Mouse (Mus musculus) heart, adult 2 months (tissue): Measurements from ENCODE around the gene Gata2. TPM values are rescaled to one million over a fixed set of nuclear protein-coding genes. Genes with fewer than 3 reads are reported as not detected.

Experiments
- DNase-seq, 2 experiments: peaks; one replicate each; pipeline ENCODE4 v3.0.0; 2021
- H3K27ac ChIP-seq: fragments of 200-600 bp; 2 replicates; pipeline ENCODE4 v1.8.1; 2022
- H3K27me3 ChIP-seq: fragments of 200-500 bp; 2 replicates; pipeline ENCODE4 v1.6.1; 2012; ENCODE audit warnings: mild to moderate bottlenecking, low read length, inconsistent platforms, mixed read lengths; ENCODE audit not compliant: control insufficient read depth, insufficient read depth
- H3K36me3 ChIP-seq: fragments of 200-500 bp; 2 replicates; pipeline ENCODE4 v1.6.1; 2012; ENCODE audit warnings: low read length, inconsistent platforms; ENCODE audit not compliant: control insufficient read depth, insufficient read depth
- H3K4me1 ChIP-seq: fragments of 200-500 bp; 2 replicates; pipeline ENCODE4 v1.6.1; 2011; ENCODE audit warnings: low read length; ENCODE audit not compliant: control insufficient read depth, insufficient read depth
- H3K4me3 ChIP-seq: fragments of 200-600 bp; 2 replicates; pipeline ENCODE4 v1.8.1; 2022
- H3K79me2 ChIP-seq: fragments of 200-500 bp; replicated peaks from 2 replicates; pipeline ENCODE4 v1.6.1; 2012; ENCODE audit warnings: mild to moderate bottlenecking, inconsistent platforms, low read length, moderate library complexity, mixed read lengths; ENCODE audit not compliant: control insufficient read depth, insufficient read depth
- H3K9ac ChIP-seq: fragments of 200-500 bp; 2 replicates; pipeline ENCODE4 v1.6.1; 2012; ENCODE audit warnings: low read depth, mild to moderate bottlenecking, control low read depth, inconsistent platforms, low read length, mixed read lengths
- CTCF ChIP-seq: fragments of 200-600 bp; IDR thresholded peaks from 2 replicates; pipeline ENCODE4 v1.8.1; 2022; ENCODE audit warnings: antibody characterized with exemption, mild to moderate bottlenecking, moderate library complexity
- EP300 ChIP-seq: fragments of 200-500 bp; IDR thresholded peaks from 2 replicates; pipeline ENCODE4 v1.6.1; 2011; ENCODE audit warnings: low read depth, low read length, control low read depth; ENCODE audit not compliant: insufficient read depth
- POLR2A ChIP-seq: fragments of 200-500 bp; IDR thresholded peaks from 2 replicates; pipeline ENCODE4 v1.6.1; 2011; ENCODE audit warnings: mild to moderate bottlenecking, low read depth, low read length, control low read depth; ENCODE audit not compliant: insufficient read depth
- WGBS: fragments of 180-500 bp; shearing (Covaris S2); methylation state at CpG from one replicate; pipeline ENCODE4 v1.1.7; 2018; 5-methylcytosine and 5-hydroxymethylcytosine counted together
- intact Hi-C: fragments of 180-260 bp; cut with DNase I; formaldehyde crosslinking; loops from one replicate; pipeline ENCODE4 v1.15.1; 2025
- polyA plus RNA-seq: library from polyadenylated mRNA; depleted of rRNA; stranded (reverse); fragments of >200 nt; gene quantifications from 2 replicates; pipeline ENCODE4 v1.2.3, GENCODE M21; 2012; rRNA removed
- total RNA-seq, 2 experiments: library from RNA; stranded (reverse); gene quantifications; 2 replicates each; pipeline ENCODE4 v1.2.3; 2021

The Gata2 gene
- total and polyA plus RNA-seq, 3 experiments = 17.8 to 19.6 (median 18.7) TPM

- DNase-seq = peak; percentile 59 to 78
- H3K36me3 ChIP-seq = no peaks in the 10 kb centered on the region
- H3K27ac ChIP-seq = no peak overlapping the region
- H3K4me1 ChIP-seq = peaks cover 1% of the 10 kb centered on the region; the same call in 1 of the 2 replicates
- WGBS = 8% methylated on average over 15 of the region's 15 CpGs
- H3K27me3 ChIP-seq = no peaks in the 10 kb centered on the region
- no peak overlapping the region for H3K9ac ChIP-seq
- no peak overlapping the region for H3K4me3 ChIP-seq
- intact Hi-C loops = loop anchor here (1.0 to 5.0 kb wide), 4 partner anchors 53 to 190 kb away; no protein-coding TSS in a partner anchor
- no peaks in the 10 kb centered on the region for H3K79me2 ChIP-seq
- TF ChIP-seq POLR2A (no peak), CTCF (peak; percentile 98), EP300 (0 out of 2 replicates have a peak, but pooled peaks have one; percentile 48)
Measured at GRCm38 (mm10) chr6:88242604-88243003, 48.9 kb downstream of the Gata2 start.

GRCm38 (mm10) chr6:88249231-88249630 is 55.5 kb downstream of the Gata2 start:
- Histone ChIP-seq H3K36me3 (no peaks in the 10 kb centered on the region), H3K79me2 (no peaks in the 10 kb centered on the region), H3K27ac (no peak overlapping the region), H3K9ac (no peak overlapping the region), H3K4me3 (no peak overlapping the region), H3K4me1 (no peaks in the 10 kb centered on the region), H3K27me3 (no peaks in the 10 kb centered on the region)
- no peak for TF ChIP-seq CTCF
- no peak for TF ChIP-seq POLR2A
- TF ChIP-seq EP300 = no peak
- WGBS = 73% methylated on average over 1 of the region's 1 CpGs
- DNase-seq = no peak
- intact Hi-C loops = no loop called here

- intact Hi-C loops = no loop called here
- WGBS = 100% methylated on average over 1 of the region's 1 CpGs
- no peak overlapping the region for H3K9ac ChIP-seq
- no peaks in the 10 kb centered on the region for H3K27me3 ChIP-seq
- H3K27ac ChIP-seq = no peak overlapping the region
- H3K79me2 ChIP-seq = no peaks in the 10 kb centered on the region
- TF ChIP-seq POLR2A (no peak), CTCF (no peak)
- no peak for DNase-seq
- no peaks in the 10 kb centered on the region for H3K4me1 ChIP-seq
- no peaks in the 10 kb centered on the region for H3K36me3 ChIP-seq
- no peak overlapping the region for H3K4me3 ChIP-seq
Measured at GRCm38 (mm10) chr6:88251396-88251795, 57.7 kb downstream of the Gata2 start.

GRCm38 (mm10) chr6:88251798-88252478 is 58.2 kb downstream of the Gata2 start:
- H3K36me3 ChIP-seq = no peaks in the 10 kb centered on the region
- no peak for DNase-seq
- 67% methylated on average over 7 of the region's 7 CpGs for WGBS
- no peaks in the 10 kb centered on the region for H3K27me3 ChIP-seq
- no peaks in the 10 kb centered on the region for H3K4me1 ChIP-seq
- no peaks in the 10 kb centered on the region for H3K79me2 ChIP-seq
- intact Hi-C loops = no loop called here
- H3K4me3 ChIP-seq = no peak overlapping the region
- TF ChIP-seq EP300 (no peak), POLR2A (no peak), CTCF (no peak)
- no peak overlapping the region for H3K9ac ChIP-seq
- no peak overlapping the region for H3K27ac ChIP-seq

- Histone ChIP-seq H3K27ac (no peak overlapping the region), H3K36me3 (no peaks in the 10 kb centered on the region), H3K79me2 (no peaks in the 10 kb centered on the region), H3K4me3 (no peak overlapping the region), H3K9ac (no peak overlapping the region), H3K27me3 (no peaks in the 10 kb centered on the region), H3K4me1 (no peaks in the 10 kb centered on the region)
- 57% methylated on average over 6 of the region's 6 CpGs for WGBS
- TF ChIP-seq EP300 = no peak
- no peak for TF ChIP-seq CTCF
- no peak for TF ChIP-seq POLR2A
- no peak for DNase-seq
- intact Hi-C loops = no loop called here
Measured at GRCm38 (mm10) chr6:88254082-88254481, 60.4 kb downstream of the Gata2 start.

- no peak for TF ChIP-seq POLR2A
- TF ChIP-seq EP300 = no peak
- TF ChIP-seq CTCF = no peak
- Histone ChIP-seq H3K27me3 (no peaks in the 10 kb centered on the region), H3K9ac (no peak overlapping the region), H3K36me3 (no peaks in the 10 kb centered on the region), H3K4me1 (no peaks in the 10 kb centered on the region), H3K4me3 (no peak overlapping the region), H3K27ac (no peak overlapping the region), H3K79me2 (no peaks in the 10 kb centered on the region)
- intact Hi-C loops = no loop called here
- 56% methylated on average over 4 of the region's 4 CpGs for WGBS
- DNase-seq = no peak
Measured at GRCm38 (mm10) chr6:88255435-88255834, 61.7 kb downstream of the Gata2 start.

Other genes starting within 250 kb of the Gata2 start
- 1 to 10 TPM; 1.5 to 1.7 TPM for gene H1fx, start 212.3 kb upstream of the Gata2 start, total RNA-seq
- gene H1fx, start 212.3 kb upstream of the Gata2 start, polyA plus RNA-seq = 0.82 and 1.4 TPM in 2 replicates
- gene Rab7, start 148.6 kb upstream of the Gata2 start, total RNA-seq = 100 to 1,000 TPM; 271 to 299 TPM
- gene Rab7, start 148.6 kb upstream of the Gata2 start, polyA plus RNA-seq = 212 and 344 TPM in 2 replicates
- 100 to 1,000 TPM; 107 to 114 TPM for gene Rpn1, start 109.4 kb upstream of the Gata2 start, total RNA-seq
- gene Rpn1, start 109.4 kb upstream of the Gata2 start, polyA plus RNA-seq = 67.7 and 131 TPM in 2 replicates
- gene Dnajb8, start 28.4 kb downstream of the Gata2 start, total RNA-seq = not detected
- gene Dnajb8, start 28.4 kb downstream of the Gata2 start, polyA plus RNA-seq = 0.29 TPM in 1 of 2 replicates, not detected in the other